Mouse (Mus musculus) ES-E14 (cell line): Measurements from ENCODE around the gene Tk1.

Source experiments
- HCFC1 ChIP-seq: IDR thresholded peaks from 2 replicates; pipeline ENCODE4 v1.6.1; 2012; ENCODE audit warnings: low read length, inconsistent platforms, borderline replicate concordance; ENCODE audit not compliant: insufficient read depth
- MAFK ChIP-seq: IDR thresholded peaks from 2 replicates; pipeline ENCODE4 v1.6.1; 2014; ENCODE audit warnings: mild to moderate bottlenecking, low read depth, low read length, inconsistent platforms; ENCODE audit not compliant: insufficient read depth
- ZC3H11A ChIP-seq: IDR thresholded peaks from 2 replicates; pipeline ENCODE4 v1.6.1; 2012; ENCODE audit warnings: low read depth, mild to moderate bottlenecking, inconsistent platforms, low read length, borderline replicate concordance

DNA sequence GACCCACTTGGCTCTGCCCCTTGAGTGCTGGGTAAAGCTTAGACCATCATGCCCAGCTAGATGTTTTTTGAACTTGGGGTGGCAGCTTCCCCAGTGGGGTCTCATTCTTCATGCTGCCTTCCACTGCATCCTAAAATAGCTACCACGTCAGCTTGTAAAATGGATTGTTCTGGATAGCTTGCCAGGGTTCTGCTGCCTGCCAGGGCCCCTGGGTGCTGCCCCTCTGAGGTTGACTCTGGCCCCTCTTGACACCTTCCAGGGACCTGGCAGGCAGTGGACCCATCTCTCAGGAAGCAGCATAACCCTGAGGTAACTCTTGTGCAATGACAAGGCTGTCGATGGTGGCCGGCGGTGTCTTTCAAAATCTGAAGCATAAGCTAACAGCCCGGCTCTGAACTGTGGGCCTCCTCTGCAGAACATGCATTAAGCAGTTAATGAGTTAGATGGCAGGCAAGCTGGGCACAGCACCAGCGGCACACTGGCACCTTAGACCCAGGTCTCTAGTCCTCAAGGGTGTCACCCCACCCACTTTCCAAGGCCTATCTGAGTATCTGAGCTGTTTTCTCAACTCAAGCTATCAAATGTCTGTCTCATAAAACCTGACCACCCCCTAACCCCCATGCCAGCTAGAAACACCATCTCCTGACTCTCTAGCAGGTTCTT lies 11.1 kb downstream of the Tk1 start:
- TF ChIP-seq ZC3H11A (no peak), MAFK (no peak), HCFC1 (no peak)
